Comparison of ENCODE assay signal across 24 mouse cellular contexts in the genomic region with DNA sequence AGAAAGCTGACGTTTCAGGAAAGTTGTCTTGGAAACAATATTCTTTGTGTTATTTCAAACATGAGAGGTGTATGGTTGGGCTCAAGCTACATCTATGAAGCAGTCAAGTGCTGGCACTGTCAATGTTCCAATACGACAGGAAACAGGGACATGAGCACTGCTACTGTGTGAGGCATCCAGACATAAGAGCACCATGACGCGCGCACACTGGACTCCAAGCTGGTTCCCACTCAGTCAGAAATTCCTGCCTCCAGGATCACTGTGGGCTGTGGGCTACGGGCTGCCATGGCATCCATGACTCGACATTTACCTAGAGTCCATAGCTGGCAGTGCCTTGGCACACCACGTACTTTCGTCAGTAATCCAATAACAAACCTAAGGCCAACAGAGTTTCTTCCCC.
DNase-seq lines count a peak whose midpoint lies in the region; ATAC-seq and TF ChIP-seq lines count a peak whose summit lies in the region.
"Had no signal": no experiment of that assay in that cellular context is flagged by ENCODE, and none has a peak within 500 bp of the region (broad histone marks: within the 10 kb centered on the region; RNA-seq: fewer than 3 reads in every experiment).

No protein-coding gene starts in this region.

- TF ChIP-seq CTCF in forebrain, postnatal 0 days (IDR thresholded peaks at IDR 0.05; ENCODE audit: low read depth) = no peak
- no peak for TF ChIP-seq CTCF in cortical plate, adult 2 months (IDR thresholded peaks at IDR 0.05; ENCODE audit: extremely low read depth, insufficient read depth, low read length)
- TF ChIP-seq CTCF in hindbrain, postnatal 0 days (IDR thresholded peaks at IDR 0.05; ENCODE audit: low read depth) = no peak

- no peak overlapping the region for H3K4me3 ChIP-seq in forebrain, postnatal 0 days (ENCODE audit: low read depth, low read length)
- no peak overlapping the region for H3K4me3 ChIP-seq in forebrain, embryonic 12.5 days (replicated peaks)
- no peak overlapping the region for H3K4me3 ChIP-seq in midbrain, embryonic 12.5 days
- no peak overlapping the region for H3K4me3 ChIP-seq in midbrain, embryonic 16.5 days (ENCODE audit: low read depth, low read length)
- H3K4me3 ChIP-seq in cortical plate, adult 2 months (ENCODE audit: insufficient read depth, low read length) = no peak overlapping the region
- no peak overlapping the region for H3K4me3 ChIP-seq in hindbrain, postnatal 0 days (ENCODE audit: low read length)
- H3K4me3 ChIP-seq: embryonic facial prominence, embryonic 15.5 days; heart, embryonic 10.5 days; limb, embryonic 13.5 days; liver, embryonic 12.5 days; neural tube, embryonic 12.5 days had no signal

- no peak for TF ChIP-seq POLR2A in cortical plate, adult 2 months (IDR thresholded peaks at IDR 0.05; ENCODE audit: extremely low read depth, insufficient read depth, low read length)

- H3K4me2 ChIP-seq in forebrain, postnatal 0 days (ENCODE audit: low read depth) = no peak overlapping the region
- no peak overlapping the region for H3K4me2 ChIP-seq in forebrain, embryonic 12.5 days
- H3K4me2 ChIP-seq in midbrain, embryonic 12.5 days (replicated peaks) = no peak overlapping the region
- no peak overlapping the region for H3K4me2 ChIP-seq in midbrain, embryonic 16.5 days (ENCODE audit: low read length)
- no peak overlapping the region for H3K4me2 ChIP-seq in hindbrain, postnatal 0 days (ENCODE audit: low read depth, low read length)
- H3K4me2 ChIP-seq: embryonic facial prominence, embryonic 15.5 days; limb, embryonic 13.5 days; liver, embryonic 12.5 days; neural tube, embryonic 12.5 days had no signal

- no peak overlapping the region for H3K27ac ChIP-seq in forebrain, postnatal 0 days (ENCODE audit: low read depth, low read length)
- no peak overlapping the region for H3K27ac ChIP-seq in forebrain, embryonic 12.5 days
- H3K27ac ChIP-seq in midbrain, embryonic 12.5 days (replicated peaks) = no peak overlapping the region
- H3K27ac ChIP-seq in midbrain, embryonic 16.5 days (ENCODE audit: low read length) = no peak overlapping the region
- H3K27ac ChIP-seq in cortical plate, adult 2 months (ENCODE audit: insufficient read depth, low read length) = 0 out of 2 replicates have a peak overlapping the region, but pooled peaks have one; percentile 0
- H3K27ac ChIP-seq in hindbrain, postnatal 0 days = no peak overlapping the region; the same call in 1 of the 2 replicates
- H3K27ac ChIP-seq: embryonic facial prominence, embryonic 15.5 days; heart, embryonic 10.5 days; limb, embryonic 13.5 days; liver, embryonic 12.5 days; neural tube, embryonic 12.5 days; stomach, postnatal 0 days had no signal

- DNase-seq in forebrain, postnatal 0 days = no peak
- DNase-seq in hindbrain, postnatal 0 days (ENCODE audit: low spot score) = peak; percentile 11
- no peak for DNase-seq in right cerebral cortex, postnatal 36 days (ENCODE audit: low spot score in 2 of 2)
- DNase-seq: adrenal gland, adult 8-10 months; B cell, adult 2 months; cerebellum, adult 2 months; kidney, adult 9 months; kidney, postnatal 25 days; lung, adult 18-20 months; lung, postnatal 10 days had no signal

- H3K27me3 ChIP-seq in forebrain, postnatal 0 days (ENCODE audit: insufficient read depth, low read length) = no peaks in the 10 kb centered on the region
- peaks cover 3% of the 10 kb centered on the region; the same call in 1 of the 2 replicates for H3K27me3 ChIP-seq in forebrain, embryonic 12.5 days
- peaks cover 11% of the 10 kb centered on the region; the same call in 1 of the 2 replicates for H3K27me3 ChIP-seq in midbrain, embryonic 12.5 days
- H3K27me3 ChIP-seq in midbrain, embryonic 16.5 days (ENCODE audit: control insufficient read depth, insufficient read depth, low read depth, low read length) = no peaks in the 10 kb centered on the region
- H3K27me3 ChIP-seq in hindbrain, postnatal 0 days (ENCODE audit: insufficient read depth, low read length) = no peaks in the 10 kb centered on the region
- H3K27me3 ChIP-seq: CH12.LX; embryonic facial prominence, embryonic 15.5 days; limb, embryonic 13.5 days; liver, embryonic 12.5 days; neural tube, embryonic 12.5 days had no signal

- WGBS in forebrain, postnatal 0 days = 70% methylated on average over 9 of the region's 9 CpGs
- WGBS in forebrain, embryonic 12.5 days = 79% methylated on average over 9 of the region's 9 CpGs
- 73% methylated on average over 9 of the region's 9 CpGs for WGBS in midbrain, embryonic 12.5 days
- WGBS in midbrain, embryonic 16.5 days = 66% methylated on average over 9 of the region's 9 CpGs
- WGBS in hindbrain, postnatal 0 days = 46% methylated on average over 9 of the region's 9 CpGs

- H3K4me1 ChIP-seq in forebrain, postnatal 0 days (ENCODE audit: insufficient read depth) = 0 out of 2 replicates have a peak, but pooled peaks cover under 1% of the 10 kb centered on the region
- peaks cover 16% of the 10 kb centered on the region for H3K4me1 ChIP-seq in forebrain, embryonic 12.5 days
- H3K4me1 ChIP-seq in midbrain, embryonic 12.5 days = peaks cover 10% of the 10 kb centered on the region
- peaks cover 9% of the 10 kb centered on the region for H3K4me1 ChIP-seq in midbrain, embryonic 16.5 days (ENCODE audit: control insufficient read depth, insufficient read depth, low read length)
- peaks cover 4% of the 10 kb centered on the region; the same call in 1 of the 2 replicates for H3K4me1 ChIP-seq in cortical plate, adult 2 months (ENCODE audit: control insufficient read depth, insufficient read depth, low read length)
- 0 out of 2 replicates have a peak, but pooled peaks cover 4% of the 10 kb centered on the region for H3K4me1 ChIP-seq in hindbrain, postnatal 0 days (ENCODE audit: insufficient read depth, low read length)
- H3K4me1 ChIP-seq: heart, embryonic 10.5 days; neural tube, embryonic 12.5 days had no signal

- H3K9me3 ChIP-seq in forebrain, postnatal 0 days (ENCODE audit: low read length) = no peaks in the 10 kb centered on the region
- H3K9me3 ChIP-seq in forebrain, embryonic 12.5 days = no peaks in the 10 kb centered on the region
- H3K9me3 ChIP-seq in midbrain, embryonic 12.5 days = no peaks in the 10 kb centered on the region
- H3K9me3 ChIP-seq in midbrain, embryonic 16.5 days (replicated peaks; ENCODE audit: control insufficient read depth, low read length, poor library complexity, severe bottlenecking) = no peaks in the 10 kb centered on the region
- no peaks in the 10 kb centered on the region for H3K9me3 ChIP-seq in hindbrain, postnatal 0 days (ENCODE audit: low read length)
- H3K9me3 ChIP-seq: embryonic facial prominence, embryonic 15.5 days; G1E; heart, embryonic 10.5 days; limb, embryonic 13.5 days; liver, embryonic 12.5 days; neural tube, embryonic 12.5 days had no signal

- ATAC-seq in forebrain, postnatal 0 days = peak; percentile 42
- ATAC-seq in forebrain, embryonic 12.5 days (ENCODE audit: low FRiP score) = no peak
- ATAC-seq in midbrain, embryonic 12.5 days (ENCODE audit: low FRiP score, low read depth) = peak; percentile 54; the same call in 1 of the 2 replicates
- no peak for ATAC-seq in midbrain, embryonic 16.5 days
- peak; percentile 62 for ATAC-seq in hindbrain, postnatal 0 days
- ATAC-seq: activated CD4-positive, CD25-positive, alpha-beta regulatory T cell, adult 4 months; intestine, embryonic 16.5 days; liver, embryonic 12.5 days had no signal

- H3K36me3 ChIP-seq in forebrain, postnatal 0 days (ENCODE audit: insufficient read depth) = no peaks in the 10 kb centered on the region
- no peaks in the 10 kb centered on the region for H3K36me3 ChIP-seq in forebrain, embryonic 12.5 days (replicated peaks)
- H3K36me3 ChIP-seq in midbrain, embryonic 12.5 days = no peaks in the 10 kb centered on the region
- no peaks in the 10 kb centered on the region for H3K36me3 ChIP-seq in midbrain, embryonic 16.5 days (ENCODE audit: control insufficient read depth, insufficient read depth, low read length)
- H3K36me3 ChIP-seq in hindbrain, postnatal 0 days (ENCODE audit: insufficient read depth, low read length) = no peaks in the 10 kb centered on the region
- H3K36me3 ChIP-seq: embryonic facial prominence, embryonic 15.5 days; heart, embryonic 10.5 days; limb, embryonic 13.5 days; liver, embryonic 12.5 days; neural tube, embryonic 12.5 days had no signal

- H3K9ac ChIP-seq in forebrain, postnatal 0 days = no peak overlapping the region
- H3K9ac ChIP-seq in forebrain, embryonic 12.5 days = no peak overlapping the region
- H3K9ac ChIP-seq in midbrain, embryonic 12.5 days (replicated peaks) = no peak overlapping the region
- no peak overlapping the region for H3K9ac ChIP-seq in midbrain, embryonic 16.5 days (ENCODE audit: low read depth, low read length)
- H3K9ac ChIP-seq in hindbrain, postnatal 0 days (replicated peaks; ENCODE audit: low read length) = no peak overlapping the region
- H3K9ac ChIP-seq: embryonic facial prominence, embryonic 15.5 days; limb, embryonic 13.5 days; liver, embryonic 12.5 days; neural tube, embryonic 12.5 days had no signal

Comparison
In these comparisons a context has a peak if more than half of its experiments do, and no peak if none do; other contexts are left out.
1. ATAC-seq: peak in forebrain, postnatal 0 days (single experiment), midbrain, embryonic 12.5 days (single experiment) and hindbrain, postnatal 0 days (single experiment); none in forebrain, embryonic 12.5 days (single experiment) and midbrain, embryonic 16.5 days (single experiment).